Mouse (Mus musculus) intestine, embryonic 16.5 days (tissue): ENCODE measurements at regions not wholly inside any gene's neighbourhood (a gene's known extent, or its start where the extent isn't known, plus 50 kb on each side); places are given as distances from the start of the nearest gene placed in this dataset.
"Not testable (repeated sequence)": the region's sequence is repeated elsewhere in the genome, so short reads cannot be mapped to it uniquely, and the experiment has no call there.

Experiments used
- ATAC-seq: fragments of 200-750 bp; cut with Nextera tagmentation; 2 replicates; pipeline ENCODE4 v1.8.0; 2017; ENCODE audit warnings: moderate TSS enrichment, moderate library complexity
- H3K27ac ChIP-seq: fragments of 300-500 bp; sonication (generic); 2 replicates; pipeline ENCODE4 v1.5.1; 2014; ENCODE audit warnings: mild to moderate bottlenecking, low read length
- H3K27me3 ChIP-seq: fragments of 300-500 bp; sonication (generic); replicated peaks from 2 replicates; pipeline ENCODE4 v1.6.1; 2014; ENCODE audit warnings: low read length, control low read depth, mixed read lengths; ENCODE audit not compliant: control insufficient read depth, insufficient read depth
- H3K36me3 ChIP-seq: fragments of 300-500 bp; sonication (generic); 2 replicates; pipeline ENCODE4 v1.6.1; 2014; ENCODE audit warnings: low read length, control low read depth; ENCODE audit not compliant: control insufficient read depth, insufficient read depth
- H3K4me1 ChIP-seq: fragments of 300-500 bp; sonication (generic); 2 replicates; pipeline ENCODE4 v1.6.1; 2014; ENCODE audit warnings: low read length, control low read depth, mixed read lengths; ENCODE audit not compliant: control insufficient read depth, insufficient read depth
- H3K4me2 ChIP-seq: fragments of 300-500 bp; sonication (generic); 2 replicates; pipeline ENCODE4 v1.6.1; 2014; ENCODE audit warnings: low read depth, low read length, control low read depth
- H3K4me3 ChIP-seq: fragments of 300-500 bp; sonication (generic); 2 replicates; pipeline ENCODE4 v1.5.1; 2014; ENCODE audit warnings: mild to moderate bottlenecking, low read length
- H3K9ac ChIP-seq: fragments of 300-500 bp; sonication (generic); 2 replicates; pipeline ENCODE4 v1.6.1; 2014; ENCODE audit warnings: low read depth, low read length
- H3K9me3 ChIP-seq: fragments of 300-500 bp; sonication (generic); 2 replicates; pipeline ENCODE4 v1.6.1; 2016; ENCODE audit warnings: low read length, control low read depth; ENCODE audit not compliant: control insufficient read depth
- WGBS: fragments of 180-500 bp; shearing (Covaris S2); extraction: QIAGEN DNeasy Blood & Tissue Kit; methylation state at CpG from one replicate; pipeline ENCODE4 v1.1.7; 2014; 5-methylcytosine and 5-hydroxymethylcytosine counted together

GRCm38 (mm10) chr3:40286959-40287710 lies 244.0 kb upstream of the Intu start:
- Histone ChIP-seq H3K4me3 (no peak overlapping the region), H3K9ac (no peak overlapping the region), H3K36me3 (no peaks in the 10 kb centered on the region), H3K27ac (no peak overlapping the region), H3K4me1 (no peaks in the 10 kb centered on the region), H3K27me3 (no peaks in the 10 kb centered on the region), H3K9me3 (no peaks in the 10 kb centered on the region), H3K4me2 (no peak overlapping the region)
- ATAC-seq = no peak
- 55% methylated on average over 7 of the region's 7 CpGs for WGBS

GRCm38 (mm10) chr3:40297120-40297519 lies 234.0 kb upstream of the Intu start:
- Histone ChIP-seq H3K4me1 (no peaks in the 10 kb centered on the region), H3K4me3 (no peak overlapping the region), H3K4me2 (no peak overlapping the region), H3K27me3 (no peaks in the 10 kb centered on the region), H3K27ac (no peak overlapping the region), H3K36me3 (no peaks in the 10 kb centered on the region), H3K9me3 (no peaks in the 10 kb centered on the region), H3K9ac (no peak overlapping the region)
- ATAC-seq = no peak

- Histone ChIP-seq H3K36me3 (no peaks in the 10 kb centered on the region), H3K9me3 (no peaks in the 10 kb centered on the region), H3K4me3 (no peak overlapping the region), H3K27ac (no peak overlapping the region), H3K27me3 (no peaks in the 10 kb centered on the region), H3K4me2 (no peak overlapping the region), H3K4me1 (no peaks in the 10 kb centered on the region), H3K9ac (no peak overlapping the region)
- 76% methylated on average over 5 of the region's 5 CpGs for WGBS
- ATAC-seq = no peak
Measured at GRCm38 (mm10) chr3:40320319-40320718, 210.8 kb upstream of the Intu start.

DNA sequence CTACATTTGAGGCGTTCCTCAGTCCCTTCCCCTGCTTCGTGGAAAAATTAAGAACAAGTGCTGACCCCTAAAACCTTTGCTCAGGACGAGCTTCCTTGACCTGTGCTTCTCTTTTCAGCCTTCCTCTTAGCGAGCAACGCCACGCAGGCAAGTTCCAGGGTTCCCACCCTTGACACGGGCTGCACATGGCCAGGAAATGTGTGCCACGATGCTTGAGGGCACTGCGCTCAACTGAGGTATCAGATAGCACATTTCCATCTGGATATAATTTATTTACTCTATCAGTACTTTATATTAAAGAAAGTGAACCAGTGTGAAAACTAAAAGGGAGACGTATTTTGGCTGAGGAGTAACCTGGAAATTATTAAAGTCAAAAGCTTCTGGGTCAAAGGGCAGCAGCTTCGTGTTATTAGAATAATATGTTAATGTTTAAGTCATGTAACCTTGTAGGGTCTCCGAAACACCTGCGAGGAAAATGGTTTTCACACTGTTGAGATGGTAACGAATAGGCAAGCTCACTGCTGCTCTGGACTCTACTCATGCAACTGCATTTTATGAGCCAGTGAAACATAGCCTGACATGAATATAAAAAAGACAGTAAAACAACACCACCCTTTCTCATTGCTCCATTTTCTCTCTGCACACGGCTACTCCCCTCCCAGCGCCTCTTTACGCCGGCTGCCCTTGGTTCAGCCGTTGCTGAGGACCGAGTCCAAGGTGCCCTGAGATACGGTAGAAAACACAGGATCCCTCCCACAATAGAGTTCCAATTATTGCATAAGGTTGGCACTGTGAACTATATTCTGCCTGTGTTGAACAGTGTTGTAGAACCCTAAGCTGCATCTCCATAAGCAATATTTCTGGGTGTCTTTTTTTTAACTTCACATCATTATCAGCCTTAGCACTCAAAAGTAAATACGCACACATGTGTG lies 204.9 kb upstream of the Intu start:
- 86% methylated on average over 22 of the region's 22 CpGs for WGBS
- Histone ChIP-seq H3K27me3 (no peaks in the 10 kb centered on the region), H3K9ac (no peak overlapping the region), H3K9me3 (no peaks in the 10 kb centered on the region), H3K4me1 (no peaks in the 10 kb centered on the region), H3K36me3 (no peaks in the 10 kb centered on the region), H3K27ac (no peak overlapping the region), H3K4me3 (no peak overlapping the region), H3K4me2 (no peak overlapping the region)
- peak; percentile 81 for ATAC-seq

DNA sequence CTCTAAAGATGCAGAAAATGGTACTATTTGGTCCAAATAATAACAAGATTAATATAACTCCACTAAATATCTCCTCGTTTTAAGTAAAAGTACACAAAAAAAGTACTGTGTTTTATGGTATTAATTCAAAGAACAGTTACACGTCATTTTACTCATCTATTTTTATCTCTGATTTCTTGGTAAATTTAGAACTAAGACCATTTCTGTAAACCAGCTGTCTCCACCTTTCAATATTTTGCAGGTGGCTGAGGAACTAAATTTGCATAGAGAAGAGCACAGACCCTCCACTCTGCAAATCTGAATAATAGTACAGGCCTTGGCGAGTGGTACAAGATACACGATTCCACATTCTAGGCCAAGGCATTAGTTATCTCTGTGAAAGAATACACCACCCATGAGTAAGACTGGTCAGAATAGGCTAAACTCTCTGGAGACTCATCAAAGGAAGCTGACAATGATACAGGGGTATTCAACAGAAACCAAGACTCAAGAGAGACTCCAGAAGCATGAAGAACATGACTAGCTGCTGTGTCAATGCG lies 191.5 kb upstream of the Intu start:
- whole genome bisulfite sequencing = 88% methylated on average over 5 of the region's 5 CpGs
- H3K4me2 ChIP-seq = no peak overlapping the region
- H3K9ac ChIP-seq = no peak overlapping the region
- no peaks in the 10 kb centered on the region for H3K4me1 ChIP-seq
- H3K27ac ChIP-seq = no peak overlapping the region
- no peaks in the 10 kb centered on the region for H3K36me3 ChIP-seq
- H3K27me3 ChIP-seq = no peaks in the 10 kb centered on the region
- no peaks in the 10 kb centered on the region for H3K9me3 ChIP-seq
- H3K4me3 ChIP-seq = no peak overlapping the region
- ATAC-seq = no peak

DNA sequence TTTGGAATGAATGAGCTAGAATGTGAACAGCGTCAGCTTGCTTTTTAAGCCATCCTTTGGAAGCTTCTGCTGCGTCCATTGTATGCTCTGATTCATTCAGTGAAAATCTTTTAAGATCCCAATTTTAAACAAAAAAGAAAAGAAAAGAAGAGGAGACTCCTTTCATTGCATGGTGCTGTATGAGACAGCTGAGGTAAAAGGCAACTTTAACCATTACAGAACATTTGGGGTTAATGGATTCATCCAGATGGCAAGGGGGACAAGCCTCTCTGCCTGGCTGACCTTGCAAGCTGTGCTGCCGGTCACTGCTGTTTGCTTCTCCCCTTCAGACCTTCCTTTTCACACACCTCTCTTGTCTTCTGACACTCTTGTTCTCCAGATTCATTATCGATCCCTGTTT lies 176.0 kb upstream of the Intu start:
- no peak overlapping the region for H3K27ac ChIP-seq
- 69% methylated on average over 4 of the region's 4 CpGs for WGBS
- H3K27me3 ChIP-seq = no peaks in the 10 kb centered on the region
- H3K36me3 ChIP-seq = no peaks in the 10 kb centered on the region
- H3K9ac ChIP-seq = no peak overlapping the region
- H3K4me1 ChIP-seq = no peaks in the 10 kb centered on the region
- no peak overlapping the region for H3K4me2 ChIP-seq
- no peak overlapping the region for H3K4me3 ChIP-seq
- no peak for ATAC-seq
- H3K9me3 ChIP-seq = no peaks in the 10 kb centered on the region

DNA sequence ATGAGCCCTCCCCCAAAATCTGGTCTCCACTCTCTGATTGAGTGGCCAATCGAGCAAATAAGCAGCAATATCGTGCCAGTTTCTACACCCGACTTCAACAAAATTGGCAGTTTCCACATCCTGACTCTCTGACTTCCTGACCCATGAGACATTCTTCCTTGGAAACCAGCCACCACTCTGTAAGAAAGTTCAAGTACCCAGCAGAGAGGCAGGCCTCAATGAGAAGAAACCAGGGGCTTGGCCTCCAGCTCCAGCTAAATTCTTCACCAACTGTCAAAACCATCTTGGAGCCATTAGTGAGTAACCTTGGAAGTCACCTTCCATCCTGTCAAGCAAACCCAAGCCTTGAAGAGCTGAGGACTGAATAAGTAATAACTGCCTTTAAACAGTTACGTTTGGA lies 162.7 kb upstream of the Intu start:
- Histone ChIP-seq H3K36me3 (no peaks in the 10 kb centered on the region), H3K9ac (no peak overlapping the region), H3K27ac (no peak overlapping the region), H3K4me3 (no peak overlapping the region), H3K4me1 (no peaks in the 10 kb centered on the region), H3K27me3 (no peaks in the 10 kb centered on the region), H3K9me3 (no peaks in the 10 kb centered on the region), H3K4me2 (no peak overlapping the region)
- whole genome bisulfite sequencing = 81% methylated on average over 4 of the region's 4 CpGs
- ATAC-seq = no peak

DNA sequence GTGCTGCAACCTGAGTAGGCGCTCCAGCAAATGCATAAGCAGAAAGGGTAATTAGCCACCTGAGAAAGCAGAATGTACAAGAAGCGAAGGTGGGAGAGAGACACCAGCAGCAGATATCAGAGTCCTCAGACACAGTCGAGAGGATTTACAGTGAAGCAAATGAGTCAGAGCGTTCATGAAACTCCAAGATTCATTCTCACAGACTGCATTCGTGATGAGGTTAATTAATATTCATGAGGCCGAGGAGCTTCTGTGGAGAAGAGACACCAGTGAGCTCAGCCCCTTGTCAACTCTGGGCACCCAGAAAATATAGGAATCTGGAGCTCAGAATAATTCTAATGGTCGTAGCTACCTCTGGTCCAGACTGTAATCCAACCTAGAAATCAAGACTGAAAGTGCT lies 159.7 kb upstream of the Intu start:
- WGBS = 65% methylated on average over 7 of the region's 7 CpGs
- no peak overlapping the region for H3K27ac ChIP-seq

GRCm38 (mm10) chr3:40376220-40376619 lies 154.9 kb upstream of the Intu start:
- H3K36me3 ChIP-seq, ATAC-seq, H3K27me3 ChIP-seq, H3K27ac ChIP-seq, H3K9me3 ChIP-seq, H3K4me2 ChIP-seq, H3K4me3 ChIP-seq, H3K4me1 ChIP-seq, H3K9ac ChIP-seq: not testable (repeated sequence)

More for the DNA sequence above, 159.7 kb upstream of the Intu start:
- H3K4me2 ChIP-seq = no peak overlapping the region
- H3K9me3 ChIP-seq = no peaks in the 10 kb centered on the region
- no peaks in the 10 kb centered on the region for H3K27me3 ChIP-seq
- ATAC-seq = no peak
- H3K4me1 ChIP-seq = no peaks in the 10 kb centered on the region
- no peak overlapping the region for H3K9ac ChIP-seq
- H3K4me3 ChIP-seq = no peak overlapping the region
- no peaks in the 10 kb centered on the region for H3K36me3 ChIP-seq
